Mouse (Mus musculus) E14TG2a.4 (cell line): Measurements from ENCODE around the gene Tmem135.

Experiments
- CTCF ChIP-seq: conservative IDR thresholded peaks from 2 replicates; pipeline ENCODE4 v1.5.1; 2014; ENCODE audit warnings: low read length
- POU5F1 ChIP-seq: IDR thresholded peaks from 2 replicates; pipeline ENCODE4 v1.6.1; 2014; ENCODE audit warnings: low read length, borderline replicate concordance

- no peak for TF ChIP-seq CTCF
- no peak for TF ChIP-seq POU5F1
These were observed 37.3 kb upstream of the Tmem135 start for GRCm38 (mm10) chr7:89441291-89441690.
